Mouse (Mus musculus) embryonic facial prominence, embryonic 15.5 days (tissue): ENCODE measurements around the gene Tuba1b. TPM values are rescaled to one million over a fixed set of nuclear protein-coding genes. Genes with fewer than 3 reads are reported as not detected.
"Not testable (repeated sequence)": the region's sequence is repeated elsewhere in the genome, so short reads cannot be mapped to it uniquely, and the experiment has no call there.

Experiments used
- ATAC-seq: fragments of 200-750 bp; cut with Nextera tagmentation; 2 replicates; pipeline ENCODE4 v1.8.0; 2017; ENCODE audit warnings: low read depth, moderate TSS enrichment; ENCODE audit not compliant: insufficient number of reproducible peaks, low FRiP score, low TSS enrichment
- H3K27ac ChIP-seq: fragments of 300-500 bp; sonication (generic); replicated peaks from 2 replicates; pipeline ENCODE4 v1.5.1; 2015; ENCODE audit warnings: mild to moderate bottlenecking, inconsistent platforms
- H3K27me3 ChIP-seq: fragments of 300-500 bp; sonication (generic); 2 replicates; pipeline ENCODE4 v1.6.1; 2015; ENCODE audit warnings: inconsistent platforms
- H3K36me3 ChIP-seq: fragments of 300-500 bp; sonication (generic); 2 replicates; pipeline ENCODE4 v1.6.1; 2015; ENCODE audit warnings: mild to moderate bottlenecking, inconsistent platforms
- H3K4me1 ChIP-seq: fragments of 300-500 bp; sonication (generic); 2 replicates; pipeline ENCODE4 v1.6.1; 2015; ENCODE audit warnings: inconsistent platforms
- H3K4me2 ChIP-seq: fragments of 300-500 bp; sonication (generic); replicated peaks from 2 replicates; pipeline ENCODE4 v1.6.1; 2015; ENCODE audit warnings: mild to moderate bottlenecking, inconsistent platforms
- H3K4me3 ChIP-seq: fragments of 300-500 bp; sonication (generic); replicated peaks from 2 replicates; pipeline ENCODE4 v1.5.1; 2015; ENCODE audit warnings: mild to moderate bottlenecking, inconsistent platforms
- H3K9ac ChIP-seq: fragments of 300-500 bp; sonication (generic); 2 replicates; pipeline ENCODE4 v1.6.1; 2015; ENCODE audit warnings: inconsistent platforms
- H3K9me3 ChIP-seq: fragments of 300-500 bp; sonication (generic); replicated peaks from 2 replicates; pipeline ENCODE4 v1.6.1; 2016; ENCODE audit warnings: inconsistent platforms
- WGBS: fragments of 180-500 bp; shearing (Covaris S2); methylation state at CpG from one replicate; pipeline ENCODE4 v1.1.7; 2015; 5-methylcytosine and 5-hydroxymethylcytosine counted together
- polyA plus RNA-seq: library from polyadenylated mRNA; unstranded; fragments of >200 nt; fragmentation: Nextera tagmentation; extraction: Ambion mirVana; gene quantifications from 2 replicates; pipeline ENCODE4 v1.2.1, GENCODE M21; 2015

The Tuba1b gene
- polyA plus RNA-seq, result 1,427 and 1,514 TPM in 2 replicates

DNA sequence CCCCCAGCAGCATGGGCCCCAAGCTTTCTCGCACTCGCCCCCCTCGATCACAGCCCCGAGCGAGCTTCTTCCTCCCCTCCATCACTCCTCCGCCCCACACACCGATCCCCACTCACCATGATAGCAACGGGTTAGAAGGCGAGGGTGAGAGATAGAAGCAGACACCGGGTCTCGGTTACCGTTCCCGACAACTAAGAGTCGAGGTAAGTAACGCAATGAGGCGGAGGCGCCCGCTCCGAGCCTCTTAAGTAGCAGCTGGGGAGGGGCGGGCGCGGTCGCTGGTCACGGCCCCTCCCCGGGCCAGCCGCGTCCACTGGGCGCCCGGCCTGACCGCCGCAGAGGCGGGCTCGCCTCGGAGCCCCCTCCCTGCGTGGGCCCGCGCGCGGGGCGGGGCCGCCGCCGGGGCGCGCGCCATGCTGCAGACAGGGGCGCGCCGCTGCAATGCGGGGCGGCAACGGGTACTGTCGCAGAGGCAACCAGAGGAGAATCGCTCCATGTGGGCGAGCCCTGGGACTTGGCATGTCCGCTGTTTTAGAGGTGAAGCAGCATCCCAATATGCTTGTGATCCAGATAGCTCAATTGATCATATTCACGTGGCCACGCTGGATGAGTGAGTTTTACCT is at the start of gene Tuba1b:
Tuba1b (minus strand) TSS at position 349 of the 623 bp plus-strand sequence.
- H3K4me1 ChIP-seq, result peaks cover 19% of the 10 kb centered on the region
- under 1% methylated on average over 57 of the region's 58 CpGs for WGBS
- H3K9ac ChIP-seq, result peak within 1 kb of the TSS; percentile 90
- peak within 1 kb of the TSS; percentile 100 for H3K27ac ChIP-seq
- peak within 1 kb of the TSS; percentile 90 for H3K4me2 ChIP-seq
- H3K27me3 ChIP-seq, result no peaks in the 10 kb centered on the region
- ATAC-seq, result peak; percentile 96
- peak within 1 kb of the TSS; percentile 84 for H3K4me3 ChIP-seq
- H3K9me3 ChIP-seq, result no peaks in the 10 kb centered on the region
- H3K36me3 ChIP-seq, result peaks cover 14% of the 10 kb centered on the region; the same call in 1 of the 2 replicates

DNA sequence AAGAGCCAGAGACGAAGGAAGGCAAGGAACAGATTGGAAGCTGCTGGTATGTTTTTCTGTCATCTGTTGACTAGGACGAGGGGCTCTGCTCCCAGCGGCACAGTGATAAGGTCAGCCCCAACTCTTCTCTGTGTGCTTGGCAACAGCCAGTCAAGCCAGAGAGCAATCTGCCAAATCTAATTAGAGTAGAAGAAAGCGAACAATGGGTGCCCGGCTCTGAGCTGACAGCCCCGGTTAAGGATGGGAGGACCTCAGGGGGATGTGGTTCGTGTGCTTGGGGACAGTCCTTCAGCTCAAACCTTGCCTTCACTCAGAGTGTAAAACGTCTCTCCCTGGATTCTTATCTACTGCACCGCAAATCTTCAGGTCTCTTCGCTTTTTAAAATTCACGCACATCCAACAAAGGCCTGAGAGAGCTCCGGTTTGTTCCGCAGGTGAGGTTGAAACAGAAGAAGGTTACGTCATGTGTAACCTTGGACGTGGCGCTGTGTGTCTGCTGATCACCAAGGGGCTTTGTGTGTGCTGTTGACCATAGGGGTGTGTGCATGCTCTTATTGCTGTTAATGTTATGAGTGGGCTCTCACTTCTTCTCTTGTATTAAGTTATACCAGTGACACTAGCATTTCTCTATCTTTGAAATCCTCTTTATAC is 49.2 kb upstream of the Tuba1b start:
- Histone ChIP-seq H3K27me3 (no peaks in the 10 kb centered on the region), H3K4me3 (no peak overlapping the region), H3K4me1 (peaks cover 42% of the 10 kb centered on the region), H3K9ac (no peak overlapping the region), H3K4me2 (no peak overlapping the region), H3K9me3 (no peaks in the 10 kb centered on the region), H3K27ac (0 out of 2 replicates have a peak overlapping the region, but pooled peaks have one; percentile 23), H3K36me3 (no peaks in the 10 kb centered on the region)
- WGBS, result 44% methylated on average over 16 of the region's 16 CpGs
- no peak for ATAC-seq

DNA sequence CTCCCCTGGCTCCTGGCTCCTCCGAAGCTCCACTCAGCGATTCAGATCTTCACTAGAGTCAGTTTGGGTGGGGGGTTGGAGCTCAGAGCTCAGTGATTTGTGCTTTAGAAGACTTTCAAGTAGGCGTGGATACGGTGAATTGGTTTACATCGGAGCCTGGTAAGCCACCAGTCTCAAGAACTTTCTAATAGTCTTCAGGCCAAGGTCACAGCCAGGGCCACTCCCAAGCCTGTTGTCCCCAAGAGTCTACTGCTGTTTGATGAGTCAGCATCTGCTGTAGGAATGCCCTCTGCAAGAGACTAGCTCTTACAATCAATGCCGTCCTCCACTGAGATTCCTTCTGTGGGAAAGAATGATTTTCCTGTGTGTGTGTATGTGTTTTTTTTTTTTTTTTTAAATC is 47.7 kb upstream of the Tuba1b start:
- no peaks in the 10 kb centered on the region for H3K27me3 ChIP-seq
- no peak overlapping the region for H3K4me2 ChIP-seq
- no peak overlapping the region for H3K27ac ChIP-seq
- H3K4me3 ChIP-seq, result no peak overlapping the region
- no peaks in the 10 kb centered on the region for H3K36me3 ChIP-seq
- no peaks in the 10 kb centered on the region for H3K9me3 ChIP-seq
- 75% methylated on average over 6 of the region's 6 CpGs for WGBS
- H3K4me1 ChIP-seq, result peaks cover 42% of the 10 kb centered on the region
- H3K9ac ChIP-seq, result no peak overlapping the region
- no peak for ATAC-seq

DNA sequence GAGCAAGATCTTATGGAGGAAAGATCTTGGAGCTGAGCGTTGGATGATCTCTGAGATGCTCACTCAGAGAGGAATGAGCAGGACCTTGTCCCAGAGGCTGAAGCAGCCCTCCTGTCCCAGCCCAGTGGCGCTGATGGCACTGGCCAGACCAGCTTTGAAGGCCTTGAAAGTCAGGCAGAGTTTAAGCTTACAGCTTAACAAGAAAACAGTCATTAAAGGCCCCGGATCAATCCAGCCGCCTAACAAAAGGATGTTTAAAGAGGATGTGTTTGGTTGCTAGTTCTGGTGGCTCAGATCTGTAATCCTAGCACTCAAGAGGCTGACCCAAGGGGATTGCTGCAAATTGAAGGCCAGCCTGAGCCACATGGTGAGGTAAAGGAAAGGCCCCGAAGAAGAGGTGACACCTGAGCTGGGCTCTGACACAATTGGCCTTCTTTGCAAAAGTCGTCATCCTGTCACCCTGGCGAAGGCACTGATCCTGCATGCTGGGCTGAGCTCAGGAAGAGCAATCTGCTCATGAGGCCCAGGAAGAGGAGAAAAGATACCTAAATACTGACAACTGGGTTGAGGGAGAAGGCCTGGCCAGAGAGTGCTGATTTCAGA is 45.7 kb upstream of the Tuba1b start:
- no peaks in the 10 kb centered on the region for H3K27me3 ChIP-seq
- H3K36me3 ChIP-seq, result no peaks in the 10 kb centered on the region
- no peak overlapping the region for H3K4me3 ChIP-seq
- peaks cover 28% of the 10 kb centered on the region for H3K4me1 ChIP-seq
- H3K9me3 ChIP-seq, result no peaks in the 10 kb centered on the region
- WGBS, result 41% methylated on average over 7 of the region's 7 CpGs
- H3K27ac ChIP-seq, result 0 out of 2 replicates have a peak overlapping the region, but pooled peaks have one; percentile 39
- H3K9ac ChIP-seq, result no peak overlapping the region
- no peak for ATAC-seq
- H3K4me2 ChIP-seq, result no peak overlapping the region

DNA sequence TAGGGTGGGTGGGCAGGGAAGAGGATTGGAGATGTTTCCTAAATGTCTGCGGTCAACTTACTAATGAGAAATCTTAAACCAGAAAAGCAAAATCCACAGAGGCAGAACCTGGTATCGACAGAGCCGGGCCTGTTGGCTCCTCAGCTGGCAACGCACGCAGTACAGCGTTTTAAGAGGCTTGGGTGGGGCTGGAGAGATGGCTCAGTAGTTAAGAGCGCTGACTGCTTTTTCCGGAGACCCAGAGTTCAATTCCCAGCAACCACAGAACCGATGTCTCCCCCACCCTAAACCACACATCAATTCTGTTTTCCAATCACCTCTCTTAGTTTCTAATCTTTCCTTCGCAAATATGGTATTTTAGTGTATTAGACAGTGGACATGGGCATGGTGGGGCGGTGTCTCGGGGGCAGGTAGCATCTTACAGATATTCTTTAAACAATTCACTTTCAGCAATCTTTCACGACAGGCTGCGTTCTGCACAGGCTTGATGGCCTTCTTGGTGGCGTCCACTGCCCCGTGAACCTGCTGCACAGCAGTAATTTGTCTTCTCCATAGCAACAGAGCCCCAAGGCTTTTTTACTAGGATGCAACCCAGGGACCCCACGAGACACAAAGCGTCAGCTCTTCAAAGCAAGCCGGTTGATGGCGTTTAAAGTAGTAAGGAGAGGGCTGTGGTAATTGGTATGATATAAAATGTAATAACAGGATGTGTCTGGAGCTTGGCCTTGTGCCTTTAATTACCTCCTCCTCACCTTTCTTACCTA is 44.2 kb upstream of the Tuba1b start:
- H3K4me2 ChIP-seq, result no peak overlapping the region

DNA sequence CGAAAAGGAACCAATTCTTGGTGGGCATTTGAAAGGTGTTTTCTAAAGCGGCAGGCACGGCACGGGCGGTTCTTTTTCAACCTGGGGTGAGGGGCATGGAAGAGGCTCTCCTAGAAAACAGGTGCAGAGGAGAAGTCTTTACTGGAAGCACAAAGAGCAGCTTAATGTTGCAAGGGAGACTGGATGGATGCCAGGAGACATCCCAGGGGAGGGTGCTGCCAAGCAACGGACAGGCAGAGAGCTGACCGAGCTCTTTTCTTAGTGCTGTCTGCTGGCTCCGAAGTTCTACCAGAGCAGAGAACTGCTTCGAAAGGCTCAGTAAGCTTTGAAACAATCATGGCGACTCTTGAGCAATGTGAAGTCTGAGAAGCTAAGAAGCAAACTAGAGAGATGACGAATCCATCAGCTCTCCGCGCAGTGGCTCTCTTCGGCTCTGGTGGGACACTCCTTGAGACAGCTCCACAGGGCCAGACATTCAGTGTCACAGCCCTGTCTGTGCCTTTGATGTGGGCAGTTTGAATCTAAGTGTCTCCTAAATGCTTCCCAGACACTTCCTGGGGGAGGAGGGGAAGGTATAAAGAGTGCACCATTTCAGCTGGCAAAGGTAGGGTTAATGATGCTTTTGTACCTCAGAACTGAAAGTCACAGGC is 43.5 kb upstream of the Tuba1b start:
- Histone ChIP-seq H3K9ac (no peak overlapping the region), H3K27me3 (no peaks in the 10 kb centered on the region), H3K4me3 (peak overlapping the region; percentile 10; the same call in 1 of the 2 replicates), H3K9me3 (no peaks in the 10 kb centered on the region), H3K36me3 (no peaks in the 10 kb centered on the region), H3K4me1 (peaks cover 26% of the 10 kb centered on the region), H3K4me2 (peak overlapping the region; percentile 19; the same call in 1 of the 2 replicates), H3K27ac (peak overlapping the region; percentile 79)
- WGBS, result 47% methylated on average over 14 of the region's 14 CpGs
- ATAC-seq, result peak; percentile 29; the same call in 1 of the 2 replicates

More for the DNA sequence above, 44.2 kb upstream of the Tuba1b start:
- no peak overlapping the region for H3K9ac ChIP-seq
- no peak overlapping the region for H3K4me3 ChIP-seq
- peak overlapping the region; percentile 79; the same call in 1 of the 2 replicates for H3K27ac ChIP-seq
- no peak for ATAC-seq
- H3K27me3 ChIP-seq, result no peaks in the 10 kb centered on the region
- H3K4me1 ChIP-seq, result peaks cover 21% of the 10 kb centered on the region
- H3K9me3 ChIP-seq, result no peaks in the 10 kb centered on the region
- WGBS, result 47% methylated on average over 20 of the region's 20 CpGs
- no peaks in the 10 kb centered on the region for H3K36me3 ChIP-seq

DNA sequence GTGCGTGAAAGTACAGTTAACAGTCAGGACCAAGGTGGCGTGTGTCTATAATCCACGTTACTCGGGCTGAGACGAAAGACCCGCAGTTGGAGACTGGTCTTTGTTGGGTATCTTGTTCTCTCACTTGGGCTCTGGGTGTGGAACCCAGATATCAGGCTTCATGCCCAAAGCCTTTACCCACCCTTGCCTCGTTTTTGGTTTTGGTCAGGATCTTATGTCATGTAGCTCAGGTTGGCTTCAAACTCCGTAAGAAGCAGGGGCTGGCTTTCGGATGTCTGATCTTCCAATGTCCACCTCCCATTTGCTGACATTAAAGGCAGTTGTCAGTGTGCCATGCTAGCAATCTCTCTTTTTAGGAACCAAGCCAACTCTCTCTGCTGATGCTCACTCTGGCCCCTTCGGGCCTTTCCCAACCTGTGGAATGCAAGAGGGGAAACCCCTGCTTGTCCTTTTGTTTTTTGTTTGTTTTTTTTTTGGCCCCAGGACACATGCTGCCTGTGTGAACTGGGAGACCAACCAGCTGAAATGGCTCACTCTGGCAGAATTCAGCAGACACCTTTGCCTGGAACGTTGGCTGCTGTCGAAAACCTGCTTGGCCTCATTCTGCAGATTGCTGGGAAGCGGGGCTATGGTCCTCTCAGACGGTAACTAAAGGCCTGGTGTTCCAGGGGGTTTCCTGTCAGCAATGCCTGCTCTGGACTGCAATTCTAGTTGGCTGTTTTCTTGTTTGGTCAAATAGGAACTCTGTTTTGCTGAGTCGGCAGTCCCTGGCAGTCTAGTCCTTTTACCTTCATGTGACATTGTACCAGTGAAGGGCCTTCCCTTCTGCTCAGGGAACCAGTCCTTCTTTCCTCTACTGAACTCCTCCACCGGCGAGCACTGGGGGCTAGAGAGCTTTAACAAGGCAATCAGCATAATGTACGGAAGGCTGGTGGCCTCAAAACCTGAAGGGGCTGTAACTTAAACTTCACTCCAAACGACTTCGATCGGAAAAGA is 42.7 kb upstream of the Tuba1b start:
- H3K27me3 ChIP-seq, result no peaks in the 10 kb centered on the region
- peaks cover 26% of the 10 kb centered on the region for H3K4me1 ChIP-seq
- H3K9me3 ChIP-seq, result no peaks in the 10 kb centered on the region
- ATAC-seq, result no peak
- peak overlapping the region; percentile 79 for H3K27ac ChIP-seq
- H3K9ac ChIP-seq, result no peak overlapping the region
- 60% methylated on average over 21 of the region's 21 CpGs for WGBS
- peak overlapping the region; percentile 19; the same call in 1 of the 2 replicates for H3K4me2 ChIP-seq
- no peak overlapping the region for H3K4me3 ChIP-seq
- no peaks in the 10 kb centered on the region for H3K36me3 ChIP-seq

DNA sequence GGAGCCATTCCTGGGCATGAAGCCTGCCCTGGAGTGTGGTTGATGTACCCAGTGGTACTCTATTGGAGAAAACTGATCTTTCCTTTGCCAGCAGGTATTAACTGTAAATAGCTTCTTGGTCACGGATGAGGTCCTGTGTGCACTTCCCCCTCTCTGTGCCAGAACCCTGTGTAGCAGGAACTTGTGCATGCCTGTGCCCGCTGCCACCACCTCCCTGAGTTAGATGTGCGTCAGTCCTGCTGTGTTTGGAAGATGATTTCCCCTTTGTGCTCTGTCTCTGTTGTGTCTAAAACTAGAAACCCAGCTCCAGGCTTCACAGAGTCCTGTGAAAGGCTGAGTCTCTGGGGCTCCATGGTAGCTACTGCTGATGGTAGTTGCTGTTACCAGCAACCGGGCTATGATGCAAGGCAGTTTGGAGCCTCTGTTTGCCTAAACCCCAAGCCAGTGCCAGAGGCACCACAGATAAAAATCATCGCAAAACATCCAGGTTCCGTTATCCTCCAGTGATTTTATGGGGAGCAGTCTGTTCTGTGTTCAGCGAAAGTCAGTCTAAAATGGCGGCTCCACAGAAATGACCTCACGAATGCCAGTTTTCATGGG is 38.8 kb upstream of the Tuba1b start:
- Histone ChIP-seq H3K9ac (no peak overlapping the region), H3K4me1 (peaks cover 46% of the 10 kb centered on the region), H3K27me3 (no peaks in the 10 kb centered on the region), H3K4me3 (no peak overlapping the region), H3K27ac (0 out of 2 replicates have a peak overlapping the region, but pooled peaks have one; percentile 34), H3K36me3 (no peaks in the 10 kb centered on the region), H3K9me3 (no peaks in the 10 kb centered on the region), H3K4me2 (no peak overlapping the region)
- WGBS, result 71% methylated on average over 9 of the region's 9 CpGs
- no peak for ATAC-seq

DNA sequence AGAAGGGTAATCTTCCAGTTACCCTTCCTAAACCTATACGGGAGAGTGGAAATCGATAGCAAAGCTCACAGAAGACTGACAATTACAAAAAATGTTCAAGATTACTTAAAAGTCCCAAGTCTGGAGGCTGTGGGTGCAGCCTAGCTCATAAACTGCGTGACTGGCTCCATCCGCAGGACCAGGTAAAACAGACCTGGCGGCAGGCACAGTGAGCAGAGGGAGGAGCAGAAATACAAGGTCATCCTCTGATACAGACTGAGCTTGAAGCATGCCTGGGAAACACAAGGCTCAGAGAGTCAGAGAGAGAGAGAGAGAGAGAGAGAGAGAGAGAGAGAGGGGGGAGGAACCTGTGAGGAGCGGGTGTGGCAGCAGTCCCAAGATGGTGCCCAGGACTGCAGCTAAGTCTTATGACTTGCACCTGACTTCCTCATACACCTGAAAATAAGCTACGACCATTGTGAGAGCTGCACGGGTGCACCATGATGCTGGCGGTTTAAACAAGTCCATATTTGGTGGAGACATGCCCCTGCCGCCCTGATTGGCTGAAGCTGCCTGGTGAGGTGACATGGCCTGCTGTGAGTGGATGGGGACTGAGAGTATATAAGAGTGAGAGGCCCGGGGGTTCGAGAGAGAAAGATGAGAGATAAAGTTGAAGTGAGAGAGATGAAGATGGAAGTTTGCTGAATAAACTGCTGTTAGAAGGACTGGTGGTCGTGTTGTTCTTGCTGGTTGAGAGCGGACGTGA is 37.4 kb upstream of the Tuba1b start:
- H3K27ac ChIP-seq, H3K4me3 ChIP-seq, H3K27me3 ChIP-seq, ATAC-seq, H3K9me3 ChIP-seq, H3K9ac ChIP-seq, H3K36me3 ChIP-seq, H3K4me2 ChIP-seq: not testable (repeated sequence)
- 61% methylated on average over 15 of the region's 15 CpGs for WGBS
- peaks cover 33% of the 10 kb centered on the region for H3K4me1 ChIP-seq
